Mouse (Mus musculus) liver, embryonic 16.5 days (tissue): ENCODE data around the gene Bricd5. TPM values are rescaled to one million over a fixed set of nuclear protein-coding genes. Genes with fewer than 3 reads are reported as not detected.

Source experiments
- ATAC-seq: fragments of 200-750 bp; cut with Nextera tagmentation; 2 replicates; pipeline ENCODE4 v1.8.0; 2017; ENCODE audit warnings: low read depth, mild to moderate bottlenecking, moderate number of reproducible peaks, moderate library complexity
- H3K27ac ChIP-seq: fragments of 300-500 bp; sonication (generic); 2 replicates; pipeline ENCODE4 v1.5.1; 2014; ENCODE audit warnings: mild to moderate bottlenecking, low read length
- H3K27me3 ChIP-seq: fragments of 300-500 bp; sonication (generic); 2 replicates; pipeline ENCODE4 v1.6.1; 2014; ENCODE audit warnings: low read depth, low read length, mixed read lengths; ENCODE audit not compliant: control insufficient read depth, insufficient read depth
- H3K36me3 ChIP-seq: fragments of 300-500 bp; sonication (generic); 2 replicates; pipeline ENCODE4 v1.6.1; 2014; ENCODE audit warnings: mild to moderate bottlenecking; ENCODE audit not compliant: control insufficient read depth, insufficient read depth
- H3K4me1 ChIP-seq: fragments of 300-500 bp; sonication (generic); 2 replicates; pipeline ENCODE4 v1.6.1; 2014; ENCODE audit warnings: low read depth, low read length, mixed read lengths; ENCODE audit not compliant: control insufficient read depth
- H3K4me2 ChIP-seq: fragments of 300-500 bp; sonication (generic); 2 replicates; pipeline ENCODE4 v1.6.1; 2014; ENCODE audit warnings: low read depth, low read length, mixed read lengths
- H3K4me3 ChIP-seq: fragments of 300-500 bp; sonication (generic); 2 replicates; pipeline ENCODE4 v1.5.1; 2014; ENCODE audit warnings: low read depth, mild to moderate bottlenecking, low read length
- H3K9ac ChIP-seq: fragments of 300-500 bp; sonication (generic); 2 replicates; pipeline ENCODE4 v1.6.1; 2014; ENCODE audit warnings: low read depth, low read length
- H3K9me3 ChIP-seq: fragments of 300-500 bp; sonication (generic); replicated peaks from 2 replicates; pipeline ENCODE4 v1.6.1; 2016; ENCODE audit warnings: low read length; ENCODE audit not compliant: control insufficient read depth
- whole genome bisulfite sequencing: fragments of 180-500 bp; shearing (Covaris S2); extraction: QIAGEN DNeasy Blood & Tissue Kit; methylation state at CpG from one replicate; pipeline ENCODE4 v1.1.7; 2014; ENCODE audit not compliant: insufficient replicate concordance; 5-methylcytosine and 5-hydroxymethylcytosine counted together
- polyA plus RNA-seq: library from polyadenylated mRNA; unstranded; fragments of >200 nt; fragmentation: Nextera tagmentation; extraction: Ambion mirVana; gene quantifications from 2 replicates; pipeline ENCODE4 v1.2.1, GENCODE M21; 2015

Bricd5 gene
- polyA plus RNA-seq, 1 experiment from 2014 or later = not detected

- no peak for ATAC-seq
- Histone ChIP-seq H3K27ac (no peak overlapping the region), H3K4me3 (no peak overlapping the region), H3K36me3 (peaks cover 11% of the 10 kb centered on the region), H3K9me3 (no peaks in the 10 kb centered on the region), H3K27me3 (no peaks in the 10 kb centered on the region), H3K9ac (no peak overlapping the region), H3K4me2 (no peak overlapping the region), H3K4me1 (peaks cover 3% of the 10 kb centered on the region; the same call in 1 of the 2 replicates)
- WGBS = 85% methylated on average over 30 of the region's 30 CpGs
Observed at GRCm38 (mm10) chr17:24505286-24505955, 31.7 kb downstream of the Bricd5 start.

GRCm38 (mm10) chr17:24506332-24507070, 32.8 kb downstream of the Bricd5 start:
- peak; percentile 15; the same call in 1 of the 2 replicates for ATAC-seq
- H3K4me3 ChIP-seq = no peak overlapping the region

GRCm38 (mm10) chr17:24507129-24507664, 33.5 kb downstream of the Bricd5 start:
- H3K4me1 ChIP-seq = peaks cover 3% of the 10 kb centered on the region; the same call in 1 of the 2 replicates
- no peaks in the 10 kb centered on the region for H3K9me3 ChIP-seq
- H3K9ac ChIP-seq = no peak overlapping the region
- WGBS = 49% methylated on average over 19 of the region's 19 CpGs
- no peaks in the 10 kb centered on the region for H3K27me3 ChIP-seq
- peaks cover 16% of the 10 kb centered on the region for H3K36me3 ChIP-seq
- no peak overlapping the region for H3K27ac ChIP-seq
- ATAC-seq = peak; percentile 60
- no peak overlapping the region for H3K4me3 ChIP-seq
- H3K4me2 ChIP-seq = peak overlapping the region; percentile 50

More at GRCm38 (mm10) chr17:24506332-24507070, 32.8 kb downstream of the Bricd5 start:
- Histone ChIP-seq H3K27ac (no peak overlapping the region), H3K9ac (no peak overlapping the region), H3K27me3 (no peaks in the 10 kb centered on the region), H3K9me3 (no peaks in the 10 kb centered on the region), H3K4me1 (peaks cover 3% of the 10 kb centered on the region; the same call in 1 of the 2 replicates), H3K36me3 (peaks cover 16% of the 10 kb centered on the region), H3K4me2 (peak overlapping the region; percentile 50)
- 41% methylated on average over 36 of the region's 36 CpGs for WGBS

- no peak overlapping the region for H3K4me3 ChIP-seq
- ATAC-seq = no peak
- no peak overlapping the region for H3K27ac ChIP-seq
- H3K4me2 ChIP-seq = no peak overlapping the region
- no peaks in the 10 kb centered on the region for H3K27me3 ChIP-seq
- peaks cover 16% of the 10 kb centered on the region for H3K36me3 ChIP-seq
- peaks cover 3% of the 10 kb centered on the region; the same call in 1 of the 2 replicates for H3K4me1 ChIP-seq
- no peak overlapping the region for H3K9ac ChIP-seq
- WGBS = 72% methylated on average over 12 of the region's 12 CpGs
- no peaks in the 10 kb centered on the region for H3K9me3 ChIP-seq
Observed at GRCm38 (mm10) chr17:24507806-24508460, 34.2 kb downstream of the Bricd5 start.

- H3K4me2 ChIP-seq = no peak overlapping the region
Observed at GRCm38 (mm10) chr17:24513609-24514008, 39.9 kb downstream of the Bricd5 start.

GRCm38 (mm10) chr17:24514270-24515257, 40.9 kb downstream of the Bricd5 start:
- H3K9me3 ChIP-seq = no peaks in the 10 kb centered on the region
- no peak overlapping the region for H3K4me3 ChIP-seq
- no peak overlapping the region for H3K4me2 ChIP-seq
- WGBS = 75% methylated on average over 24 of the region's 24 CpGs
- H3K27me3 ChIP-seq = no peaks in the 10 kb centered on the region
- H3K36me3 ChIP-seq = peaks cover 19% of the 10 kb centered on the region
- no peaks in the 10 kb centered on the region for H3K4me1 ChIP-seq
- H3K27ac ChIP-seq = no peak overlapping the region
- 0 out of 2 replicates have a peak, but pooled peaks have one; percentile 19 for ATAC-seq
- no peak overlapping the region for H3K9ac ChIP-seq

More at GRCm38 (mm10) chr17:24513609-24514008, 39.9 kb downstream of the Bricd5 start:
- H3K9ac ChIP-seq = no peak overlapping the region
- no peaks in the 10 kb centered on the region for H3K27me3 ChIP-seq
- H3K4me3 ChIP-seq = no peak overlapping the region
- H3K9me3 ChIP-seq = no peaks in the 10 kb centered on the region
- 52% methylated on average over 5 of the region's 5 CpGs for WGBS
- ATAC-seq = no peak
- H3K4me1 ChIP-seq = no peaks in the 10 kb centered on the region
- no peak overlapping the region for H3K27ac ChIP-seq
- peaks cover 22% of the 10 kb centered on the region for H3K36me3 ChIP-seq

GRCm38 (mm10) chr17:24520450-24520849, 46.8 kb downstream of the Bricd5 start:
- Histone ChIP-seq H3K9ac (no peak overlapping the region), H3K9me3 (no peaks in the 10 kb centered on the region), H3K27me3 (no peaks in the 10 kb centered on the region), H3K4me3 (no peak overlapping the region), H3K27ac (no peak overlapping the region), H3K4me2 (no peak overlapping the region), H3K36me3 (peaks cover 7% of the 10 kb centered on the region), H3K4me1 (no peaks in the 10 kb centered on the region)
- WGBS = 79% methylated on average over 4 of the region's 4 CpGs
- no peak for ATAC-seq

- H3K4me2 ChIP-seq = no peak overlapping the region
- no peaks in the 10 kb centered on the region for H3K9me3 ChIP-seq
- no peak overlapping the region for H3K9ac ChIP-seq
- peaks cover 17% of the 10 kb centered on the region for H3K4me1 ChIP-seq
- H3K36me3 ChIP-seq = no peaks in the 10 kb centered on the region
- no peaks in the 10 kb centered on the region for H3K27me3 ChIP-seq
- no peak overlapping the region for H3K27ac ChIP-seq
- ATAC-seq = no peak
- 66% methylated on average over 2 of the region's 2 CpGs for WGBS
- no peak overlapping the region for H3K4me3 ChIP-seq
Observed at GRCm38 (mm10) chr17:24524734-24525133, 51.0 kb downstream of the Bricd5 start.
